Mouse (Mus musculus) limb, embryonic 13.5 days (tissue): ENCODE data around the gene Tgfbr3. TPM values are rescaled to one million over a fixed set of nuclear protein-coding genes. Genes with fewer than 3 reads are reported as not detected.

Source experiments
- ATAC-seq: fragments of 200-750 bp; cut with Nextera tagmentation; 2 replicates; pipeline ENCODE4 v1.8.0; 2017; ENCODE audit warnings: low read depth, moderate number of reproducible peaks, moderate TSS enrichment; ENCODE audit not compliant: low FRiP score
- H3K27ac ChIP-seq: fragments of 300-500 bp; sonication (generic); 2 replicates; pipeline ENCODE4 v1.5.1; 2015; ENCODE audit warnings: inconsistent platforms, mild to moderate bottlenecking, moderate library complexity
- H3K27me3 ChIP-seq: fragments of 300-500 bp; sonication (generic); 2 replicates; pipeline ENCODE4 v1.6.1; 2015; ENCODE audit warnings: mild to moderate bottlenecking, inconsistent platforms
- H3K36me3 ChIP-seq: fragments of 300-500 bp; sonication (generic); 2 replicates; pipeline ENCODE4 v1.6.1; 2015; ENCODE audit warnings: inconsistent platforms, mild to moderate bottlenecking, moderate library complexity
- H3K4me1 ChIP-seq: fragments of 300-500 bp; sonication (generic); 2 replicates; pipeline ENCODE4 v1.6.1; 2015; ENCODE audit warnings: inconsistent platforms
- H3K4me2 ChIP-seq: fragments of 300-500 bp; sonication (generic); replicated peaks from 2 replicates; pipeline ENCODE4 v1.6.1; 2015; ENCODE audit warnings: inconsistent platforms, mild to moderate bottlenecking, moderate library complexity
- H3K4me3 ChIP-seq: fragments of 300-500 bp; sonication (generic); 2 replicates; pipeline ENCODE4 v1.5.1; 2015; ENCODE audit warnings: moderate library complexity, mild to moderate bottlenecking, inconsistent platforms
- H3K9ac ChIP-seq: fragments of 300-500 bp; sonication (generic); 2 replicates; pipeline ENCODE4 v1.6.1; 2015; ENCODE audit warnings: mild to moderate bottlenecking, inconsistent platforms
- H3K9me3 ChIP-seq: fragments of 300-500 bp; sonication (generic); 2 replicates; pipeline ENCODE4 v1.6.1; 2016; ENCODE audit warnings: inconsistent platforms
- whole genome bisulfite sequencing: fragments of 180-500 bp; shearing (Covaris S2); methylation state at CpG from one replicate; pipeline ENCODE4 v1.1.7; 2015; 5-methylcytosine and 5-hydroxymethylcytosine counted together
- polyA plus RNA-seq: library from polyadenylated mRNA; unstranded; fragments of >200 nt; fragmentation: Nextera tagmentation; extraction: Ambion mirVana; gene quantifications from 2 replicates; pipeline ENCODE4 v1.2.1, GENCODE M21; 2015

The Tgfbr3 gene
- polyA plus RNA-seq, 1 experiment from 2014 or later = 25.4 TPM

- WGBS = 46% methylated on average over 11 of the region's 11 CpGs
- Histone ChIP-seq H3K9me3 (no peaks in the 10 kb centered on the region), H3K9ac (no peak overlapping the region), H3K4me2 (no peak overlapping the region), H3K27me3 (peaks cover 9% of the 10 kb centered on the region), H3K4me1 (peaks cover 67% of the 10 kb centered on the region), H3K36me3 (no peaks in the 10 kb centered on the region), H3K27ac (no peak overlapping the region), H3K4me3 (no peak overlapping the region)
- no peak for ATAC-seq
Observed at GRCm38 (mm10) chr5:107272252-107273028, 17.0 kb downstream of the Tgfbr3 start.

- Histone ChIP-seq H3K9me3 (no peaks in the 10 kb centered on the region), H3K4me1 (peaks cover 57% of the 10 kb centered on the region), H3K9ac (no peak overlapping the region; the same call in 1 of the 2 replicates), H3K36me3 (peaks cover 11% of the 10 kb centered on the region), H3K4me2 (peak overlapping the region; percentile 45), H3K27me3 (peaks cover 28% of the 10 kb centered on the region), H3K4me3 (no peak overlapping the region), H3K27ac (peak overlapping the region; percentile 74)
- no peak for ATAC-seq
- 14% methylated on average over 6 of the region's 6 CpGs for WGBS
Observed at GRCm38 (mm10) chr5:107269006-107269328, 20.5 kb downstream of the Tgfbr3 start.

- H3K4me2 ChIP-seq = peak overlapping the region; percentile 45
- H3K27ac ChIP-seq = peak overlapping the region; percentile 74
- H3K4me3 ChIP-seq = no peak overlapping the region
- WGBS = 11% methylated on average over 16 of the region's 16 CpGs
- peaks cover 28% of the 10 kb centered on the region for H3K27me3 ChIP-seq
- H3K4me1 ChIP-seq = peaks cover 54% of the 10 kb centered on the region
- no peaks in the 10 kb centered on the region for H3K9me3 ChIP-seq
- peak overlapping the region; percentile 13; the same call in 1 of the 2 replicates for H3K9ac ChIP-seq
- ATAC-seq = peak; percentile 62
- H3K36me3 ChIP-seq = peaks cover 11% of the 10 kb centered on the region
Observed at GRCm38 (mm10) chr5:107268121-107269005, 21.1 kb downstream of the Tgfbr3 start.

- no peak overlapping the region for H3K4me2 ChIP-seq
- H3K9me3 ChIP-seq = no peaks in the 10 kb centered on the region
- no peak overlapping the region for H3K27ac ChIP-seq
- H3K27me3 ChIP-seq = peaks cover 26% of the 10 kb centered on the region
- WGBS = 82% methylated on average over 3 of the region's 3 CpGs
- peaks cover 11% of the 10 kb centered on the region for H3K36me3 ChIP-seq
- no peak overlapping the region for H3K9ac ChIP-seq
- no peak overlapping the region for H3K4me3 ChIP-seq
- ATAC-seq = no peak
- peaks cover 49% of the 10 kb centered on the region for H3K4me1 ChIP-seq
Observed at GRCm38 (mm10) chr5:107266566-107266965, 22.9 kb downstream of the Tgfbr3 start.

- H3K27me3 ChIP-seq = peaks cover 19% of the 10 kb centered on the region
- no peak overlapping the region for H3K9ac ChIP-seq
- no peaks in the 10 kb centered on the region for H3K9me3 ChIP-seq
- ATAC-seq = no peak
- peaks cover 11% of the 10 kb centered on the region for H3K36me3 ChIP-seq
- no peak overlapping the region for H3K4me3 ChIP-seq
- WGBS = 91% methylated on average over 16 of the region's 16 CpGs
- H3K27ac ChIP-seq = no peak overlapping the region
- H3K4me2 ChIP-seq = no peak overlapping the region
- H3K4me1 ChIP-seq = peaks cover 49% of the 10 kb centered on the region
Observed at GRCm38 (mm10) chr5:107264426-107265360, 24.7 kb downstream of the Tgfbr3 start.

GRCm38 (mm10) chr5:107263836-107264235, 25.6 kb downstream of the Tgfbr3 start:
- H3K36me3 ChIP-seq = peaks cover 16% of the 10 kb centered on the region
- no peak overlapping the region for H3K4me2 ChIP-seq
- H3K4me1 ChIP-seq = peaks cover 40% of the 10 kb centered on the region
- H3K27ac ChIP-seq = no peak overlapping the region
- H3K4me3 ChIP-seq = no peak overlapping the region
- H3K9ac ChIP-seq = no peak overlapping the region
- WGBS = 89% methylated on average over 3 of the region's 3 CpGs
- H3K9me3 ChIP-seq = no peaks in the 10 kb centered on the region
- no peak for ATAC-seq
- H3K27me3 ChIP-seq = peaks cover 19% of the 10 kb centered on the region

GRCm38 (mm10) chr5:107261930-107262329, 27.5 kb downstream of the Tgfbr3 start:
- H3K4me1 ChIP-seq = peaks cover 22% of the 10 kb centered on the region
- no peak overlapping the region for H3K4me3 ChIP-seq
- H3K27me3 ChIP-seq = peaks cover 19% of the 10 kb centered on the region
- H3K27ac ChIP-seq = no peak overlapping the region
- ATAC-seq = no peak
- no peaks in the 10 kb centered on the region for H3K9me3 ChIP-seq
- H3K36me3 ChIP-seq = peaks cover 21% of the 10 kb centered on the region
- no peak overlapping the region for H3K4me2 ChIP-seq
- 77% methylated on average over 6 of the region's 6 CpGs for WGBS
- no peak overlapping the region for H3K9ac ChIP-seq

- H3K36me3 ChIP-seq = peaks cover 21% of the 10 kb centered on the region
- no peak overlapping the region for H3K9ac ChIP-seq
- 63% methylated on average over 10 of the region's 10 CpGs for WGBS
- H3K27ac ChIP-seq = no peak overlapping the region
- peaks cover 21% of the 10 kb centered on the region for H3K4me1 ChIP-seq
- peaks cover 11% of the 10 kb centered on the region; the same call in 1 of the 2 replicates for H3K27me3 ChIP-seq
- H3K4me3 ChIP-seq = no peak overlapping the region
- no peak overlapping the region for H3K4me2 ChIP-seq
- no peak for ATAC-seq
- no peaks in the 10 kb centered on the region for H3K9me3 ChIP-seq
Observed at GRCm38 (mm10) chr5:107260708-107261495, 28.5 kb downstream of the Tgfbr3 start.

- H3K4me1 ChIP-seq = peaks cover 21% of the 10 kb centered on the region
- no peak overlapping the region for H3K4me2 ChIP-seq
- H3K27ac ChIP-seq = no peak overlapping the region
- no peaks in the 10 kb centered on the region for H3K9me3 ChIP-seq
- peaks cover 2% of the 10 kb centered on the region; the same call in 1 of the 2 replicates for H3K27me3 ChIP-seq
- peaks cover 22% of the 10 kb centered on the region for H3K36me3 ChIP-seq
- H3K9ac ChIP-seq = no peak overlapping the region
- 77% methylated on average over 4 of the region's 4 CpGs for WGBS
- no peak overlapping the region for H3K4me3 ChIP-seq
- ATAC-seq = no peak
Observed at GRCm38 (mm10) chr5:107259487-107260040, 29.9 kb downstream of the Tgfbr3 start.

GRCm38 (mm10) chr5:107253395-107253794, 36.0 kb downstream of the Tgfbr3 start:
- H3K4me2 ChIP-seq = no peak overlapping the region
- no peak overlapping the region for H3K9ac ChIP-seq
- H3K27me3 ChIP-seq = no peaks in the 10 kb centered on the region
- peaks cover 21% of the 10 kb centered on the region for H3K36me3 ChIP-seq
- WGBS = 89% methylated on average over 3 of the region's 3 CpGs
- H3K9me3 ChIP-seq = peaks cover 11% of the 10 kb centered on the region; the same call in 1 of the 2 replicates
- no peak overlapping the region for H3K4me3 ChIP-seq
- H3K4me1 ChIP-seq = peaks cover 27% of the 10 kb centered on the region
- ATAC-seq = no peak
- no peak overlapping the region for H3K27ac ChIP-seq

GRCm38 (mm10) chr5:107252435-107252834, 37.0 kb downstream of the Tgfbr3 start:
- Histone ChIP-seq H3K9ac (no peak overlapping the region), H3K4me3 (no peak overlapping the region), H3K27ac (no peak overlapping the region), H3K9me3 (peaks cover 11% of the 10 kb centered on the region; the same call in 1 of the 2 replicates), H3K4me2 (no peak overlapping the region), H3K4me1 (peaks cover 27% of the 10 kb centered on the region), H3K36me3 (peaks cover 21% of the 10 kb centered on the region), H3K27me3 (no peaks in the 10 kb centered on the region)
- no peak for ATAC-seq
- WGBS = 46% methylated on average over 1 of the region's 1 CpGs
